Mouse (Mus musculus) macrophage (primary cell): ENCODE data around the gene Nacad. TPM values are rescaled to one million over a fixed set of nuclear protein-coding genes. Genes with fewer than 3 reads are reported as not detected.
A peak's percentile ranks its signal among the peaks of the same experiment; 100 is the strongest.
"Not testable (repeated sequence)": the region's sequence is repeated elsewhere in the genome, so short reads cannot be mapped to it uniquely, and the experiment has no call there.

Experiments
- H3K27ac ChIP-seq: fragments of 350-480 bp; formaldehyde crosslinking; 2 replicates; pipeline ENCODE4 v1.9.0; 2021
- H3K36me3 ChIP-seq: fragments of 350-480 bp; formaldehyde crosslinking; 2 replicates; pipeline ENCODE4 v1.9.0; 2021; ENCODE audit errors: inconsistent target
- H3K4me3 ChIP-seq: fragments of 350-480 bp; formaldehyde crosslinking; 2 replicates; pipeline ENCODE4 v1.9.0; 2021; ENCODE audit errors: inconsistent target
- H3K79me2 ChIP-seq: fragments of 350-480 bp; formaldehyde crosslinking; 2 replicates; pipeline ENCODE4 v1.9.0; 2021; ENCODE audit errors: inconsistent target
- WGBS: methylation state at CpG from one replicate; pipeline ENCODE4 v1.1.7; 2026; ENCODE audit warnings: inconsistent platforms; ENCODE audit not compliant: missing documents; 5-methylcytosine and 5-hydroxymethylcytosine counted together
- polyA plus RNA-seq: library from polyadenylated mRNA; stranded (reverse); fragments of 250-400 nt; gene quantifications from 3 replicates; pipeline ENCODE4 v1.2.4, GENCODE M21; 2018; ENCODE audit warnings: inconsistent platforms
- total RNA-seq, 78 experiments: library from RNA; depleted of rRNA; stranded (reverse); fragments of 250-400 nt; gene quantifications; 1 replicate in 9 of 78; 2 replicates in 24 of 78; 3 replicates in 43 of 78; 4 replicates in 2 of 78; pipeline ENCODE4 v1.2.4; 2018; ENCODE audit warnings: inconsistent platforms in 56 of 78

Gene Nacad
- total RNA-seq (2018; cell fraction: chromatin; rRNA removed): under 1 TPM in 2 of 26 experiments, not detected in 24; 0.13 to 0.92 TPM
- total RNA-seq (2018; cell fraction: cytosol; rRNA removed): not detected
- not detected for total RNA-seq (2018; cell fraction: nucleus; rRNA removed)
- not detected in 3 replicates for polyA plus RNA-seq

DNA sequence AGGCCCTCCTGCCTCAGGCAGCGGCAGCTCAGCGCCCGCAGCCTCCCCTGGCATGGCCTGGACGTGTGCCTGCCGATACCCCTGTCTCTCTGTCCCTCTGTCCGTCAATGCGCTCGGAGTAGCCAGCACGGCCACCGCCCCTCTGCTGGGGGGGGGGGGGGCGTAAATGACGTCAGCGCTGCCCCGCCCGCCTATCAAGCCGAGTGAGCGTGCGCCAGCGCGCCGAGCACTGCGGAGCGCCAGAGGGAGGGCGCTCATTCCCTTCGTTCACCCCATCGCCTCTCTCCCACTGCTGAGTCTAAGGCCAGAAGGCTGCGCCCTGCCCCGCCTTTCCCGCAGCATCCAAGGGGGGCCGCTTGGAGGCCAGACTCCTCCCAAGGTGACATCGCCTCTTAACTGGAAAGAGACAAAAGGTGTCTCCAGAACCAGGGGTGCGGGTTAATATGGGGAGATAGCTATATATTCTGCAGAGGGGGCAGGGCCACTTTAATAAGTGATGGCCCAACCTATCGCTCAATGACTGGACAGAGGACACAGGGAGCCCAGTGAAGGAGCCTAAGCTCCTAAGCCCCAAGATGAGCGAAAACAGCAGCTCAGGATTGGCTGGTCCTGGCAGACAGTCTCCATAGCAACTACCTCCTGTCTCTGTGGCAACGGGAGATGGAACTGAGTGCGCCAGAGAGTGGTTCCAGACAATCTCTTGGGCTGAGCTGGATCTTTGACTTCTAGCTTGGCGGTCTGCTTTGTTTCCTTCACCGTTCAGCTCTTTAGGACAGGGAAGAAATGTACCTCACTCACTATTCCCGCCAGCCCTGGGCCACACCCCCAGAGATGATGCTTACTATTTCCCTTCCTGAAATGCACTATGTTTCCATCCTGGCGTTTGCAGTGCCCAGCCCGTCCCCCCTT is at the start of gene Nacad:
TSS of gene Nacad (minus strand) at position 563 of the 909 bp plus-strand sequence.
- Histone ChIP-seq H3K36me3 (no peaks in the 10 kb centered on the region), H3K4me3 (no peak within 1 kb of the TSS), H3K27ac (no peak within 1 kb of the TSS), H3K79me2 (no peaks in the 10 kb centered on the region)
- 10% methylated on average over 41 of the region's 41 CpGs for WGBS

- WGBS: 0% methylated on average over 2 of the region's 2 CpGs
- Histone ChIP-seq H3K27ac (no peak overlapping the region), H3K4me3 (no peak overlapping the region), H3K79me2 (no peaks in the 10 kb centered on the region), H3K36me3 (no peaks in the 10 kb centered on the region)
Measured at GRCm38 (mm10) chr11:6654903-6655302, 49.0 kb upstream of the Nacad start.

DNA sequence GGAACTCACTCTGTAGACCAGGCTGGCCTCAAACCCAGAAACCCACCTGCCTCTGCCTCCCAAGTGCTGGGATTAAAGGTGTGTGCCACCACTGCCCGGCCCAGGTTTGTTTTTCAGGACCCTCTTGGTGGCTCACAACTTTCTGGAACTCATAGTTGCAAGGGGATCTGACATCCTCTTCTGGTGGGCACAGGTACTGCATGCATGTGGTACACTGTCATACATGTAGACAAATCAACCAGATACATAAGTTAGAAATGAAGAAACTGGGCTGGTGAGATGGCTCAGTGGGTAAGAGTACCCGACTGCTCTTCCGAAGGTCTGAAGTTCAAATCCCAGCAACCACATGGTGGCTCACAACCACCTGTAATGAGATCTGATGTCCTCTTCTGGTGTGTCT is 47.1 kb upstream of the Nacad start:
- H3K79me2 ChIP-seq, H3K4me3 ChIP-seq, H3K27ac ChIP-seq, H3K36me3 ChIP-seq: not testable (repeated sequence)
- WGBS: 70% methylated on average over 3 of the region's 3 CpGs

DNA sequence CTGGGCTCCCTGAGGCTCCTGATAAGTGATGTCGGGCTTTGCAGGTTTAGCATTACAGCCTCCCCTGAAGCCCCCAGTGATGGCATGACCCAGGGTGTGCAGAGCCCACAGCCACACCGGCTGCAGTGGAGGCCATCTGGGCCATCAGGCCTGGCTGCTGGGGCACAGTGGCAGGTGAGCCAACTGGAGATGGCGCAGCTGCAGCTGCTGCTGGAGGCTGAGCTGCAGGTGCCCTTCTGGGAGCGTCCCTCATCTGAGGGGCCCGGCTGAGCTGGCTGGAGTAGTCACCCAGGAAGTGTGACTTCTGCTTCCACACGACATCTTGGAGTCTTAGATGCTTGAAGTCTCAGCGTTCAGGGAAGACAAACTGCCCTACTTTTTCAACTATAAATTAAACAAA is 44.7 kb upstream of the Nacad start:
- 69% methylated on average over 7 of the region's 7 CpGs for WGBS
- H3K4me3 ChIP-seq: no peak overlapping the region
- H3K36me3 ChIP-seq: no peaks in the 10 kb centered on the region
- no peaks in the 10 kb centered on the region for H3K79me2 ChIP-seq
- no peak overlapping the region for H3K27ac ChIP-seq

DNA sequence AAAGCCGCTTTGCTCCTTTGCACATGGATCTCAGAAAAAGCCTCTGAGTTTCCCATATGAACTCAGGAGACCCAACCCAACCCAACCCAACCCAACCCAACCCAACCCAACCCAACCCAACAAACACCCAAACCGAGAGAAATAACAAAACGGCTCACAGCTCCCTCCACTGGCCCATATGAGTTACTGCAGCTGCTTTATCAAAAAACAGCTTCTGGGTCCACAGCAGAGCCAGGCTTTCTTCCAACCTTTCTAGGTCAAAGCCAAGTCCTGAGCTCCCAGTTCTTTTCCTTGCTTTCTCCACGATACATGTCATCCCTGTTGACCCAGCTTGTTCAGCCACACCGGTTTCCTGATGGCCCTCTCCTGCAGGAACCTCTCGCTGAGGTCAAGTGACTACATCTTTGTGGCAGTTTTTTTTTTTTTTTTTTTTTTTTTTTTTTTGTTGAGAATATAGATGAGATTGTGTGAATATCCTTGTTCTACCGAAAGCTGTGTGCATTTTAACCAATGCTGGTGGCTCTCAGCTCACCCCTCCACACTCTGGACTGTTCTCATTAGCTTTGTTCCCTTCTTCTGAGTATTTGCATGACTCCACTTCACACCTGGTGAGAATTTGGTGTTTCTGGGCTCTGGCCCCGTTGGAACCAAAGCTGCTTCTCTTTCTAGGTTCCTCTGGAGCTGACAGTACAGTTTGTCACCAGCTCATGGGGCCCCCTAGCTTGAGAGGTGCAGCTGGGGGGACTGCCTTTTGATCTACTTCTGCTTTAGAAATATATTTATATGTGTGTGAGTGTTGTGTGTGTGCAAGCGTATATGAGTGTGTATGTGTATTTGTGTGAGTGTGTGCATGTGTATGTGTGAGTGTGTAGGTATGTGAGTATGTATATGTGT is 42.2 kb upstream of the Nacad start:
- Histone ChIP-seq H3K79me2 (no peaks in the 10 kb centered on the region), H3K4me3 (no peak overlapping the region), H3K27ac (no peak overlapping the region), H3K36me3 (no peaks in the 10 kb centered on the region)
- WGBS: 53% methylated on average over 9 of the region's 9 CpGs

- Histone ChIP-seq H3K36me3 (no peaks in the 10 kb centered on the region), H3K79me2 (no peaks in the 10 kb centered on the region), H3K27ac (no peak overlapping the region), H3K4me3 (no peak overlapping the region)
- WGBS: 97% methylated on average over 6 of the region's 6 CpGs
Measured at GRCm38 (mm10) chr11:6644566-6644965, 38.7 kb upstream of the Nacad start.

- 81% methylated on average over 6 of the region's 6 CpGs for WGBS
Measured at GRCm38 (mm10) chr11:6639072-6639471, 33.2 kb upstream of the Nacad start.

GRCm38 (mm10) chr11:6638537-6638936 is 32.7 kb upstream of the Nacad start, which contains the start of gene Wap:
TSS of gene Wap (minus strand) at chr11:6638637.
- no peak within 1 kb of the TSS for H3K27ac ChIP-seq
- no peak within 1 kb of the TSS for H3K4me3 ChIP-seq
- H3K36me3 ChIP-seq: no peaks in the 10 kb centered on the region
- WGBS: 97% methylated on average over 4 of the region's 4 CpGs
- H3K79me2 ChIP-seq: no peaks in the 10 kb centered on the region

More at GRCm38 (mm10) chr11:6639072-6639471, 33.2 kb upstream of the Nacad start:
- H3K36me3 ChIP-seq: no peaks in the 10 kb centered on the region
- no peak overlapping the region for H3K4me3 ChIP-seq
- H3K27ac ChIP-seq: no peak overlapping the region
- H3K79me2 ChIP-seq: no peaks in the 10 kb centered on the region

GRCm38 (mm10) chr11:6636150-6636549 is 30.3 kb upstream of the Nacad start:
- WGBS: 83% methylated on average over 8 of the region's 8 CpGs
- Histone ChIP-seq H3K27ac (no peak overlapping the region), H3K79me2 (no peaks in the 10 kb centered on the region), H3K4me3 (no peak overlapping the region), H3K36me3 (no peaks in the 10 kb centered on the region)

- Histone ChIP-seq H3K27ac (no peak overlapping the region), H3K36me3 (no peaks in the 10 kb centered on the region), H3K4me3 (no peak overlapping the region), H3K79me2 (peaks cover 17% of the 10 kb centered on the region)
Measured at GRCm38 (mm10) chr11:6629655-6630054, 23.8 kb upstream of the Nacad start.

GRCm38 (mm10) chr11:6628568-6628967 is 22.7 kb upstream of the Nacad start:
- Histone ChIP-seq H3K79me2 (peaks cover 28% of the 10 kb centered on the region), H3K36me3 (peaks cover 4% of the 10 kb centered on the region; the same call in 1 of the 2 replicates), H3K4me3 (no peak overlapping the region), H3K27ac (peak overlapping the region; percentile 92)
- 48% methylated on average over 4 of the region's 4 CpGs for WGBS

DNA sequence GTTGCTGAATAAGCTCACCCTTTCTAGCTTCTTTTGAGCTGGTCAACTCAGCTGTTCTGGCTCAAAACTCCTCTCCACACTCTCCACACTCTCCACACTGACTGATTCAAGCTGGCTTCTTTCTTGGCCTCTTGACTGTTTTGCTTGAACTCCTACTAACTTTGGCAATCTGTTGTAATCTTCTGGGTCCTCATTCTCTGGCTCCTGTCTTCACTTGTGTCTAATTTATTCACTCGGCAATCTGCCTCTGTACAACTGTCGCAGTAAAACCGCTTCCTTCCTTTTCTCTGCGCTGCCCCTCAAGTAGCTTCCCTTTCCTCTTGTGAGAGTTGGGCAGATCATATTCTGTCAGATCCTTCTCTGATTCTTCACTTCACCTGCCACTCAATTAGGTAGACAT is 21.9 kb upstream of the Nacad start:
- Histone ChIP-seq H3K79me2 (peaks cover 36% of the 10 kb centered on the region), H3K36me3 (peaks cover 12% of the 10 kb centered on the region; the same call in 1 of the 2 replicates), H3K27ac (peak overlapping the region; percentile 92), H3K4me3 (peak overlapping the region; percentile 91; the same call in 1 of the 2 replicates)
- WGBS: 3% methylated on average over 4 of the region's 4 CpGs

DNA sequence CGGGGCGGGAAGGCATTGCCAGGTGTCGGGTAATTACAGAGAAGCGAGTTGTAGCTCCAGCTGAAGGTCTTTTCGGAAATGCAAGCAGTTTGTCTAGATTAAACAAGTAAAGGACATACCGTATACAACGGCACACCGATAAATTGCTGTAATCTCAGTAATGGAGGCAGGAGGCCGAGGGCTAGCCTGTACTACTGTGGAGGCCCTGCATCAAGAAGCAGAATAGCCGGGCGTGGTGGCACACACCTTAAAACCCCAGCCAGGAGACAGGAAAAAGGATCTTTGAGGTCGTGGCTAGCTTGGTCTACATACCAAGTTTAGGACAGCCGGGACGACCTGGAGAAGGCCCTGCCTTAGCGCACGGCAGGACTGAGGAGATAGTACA is 20.5 kb upstream of the Nacad start:
- Histone ChIP-seq H3K36me3 (peaks cover 25% of the 10 kb centered on the region), H3K4me3 (peak overlapping the region; percentile 91), H3K27ac (peak overlapping the region; percentile 92), H3K79me2 (peaks cover 50% of the 10 kb centered on the region)
- 12% methylated on average over 16 of the region's 16 CpGs for WGBS

- peaks cover 31% of the 10 kb centered on the region for H3K36me3 ChIP-seq
- H3K79me2 ChIP-seq: peaks cover 55% of the 10 kb centered on the region
- peak within 1 kb of the TSS; percentile 91 for H3K4me3 ChIP-seq
- H3K27ac ChIP-seq: peak within 1 kb of the TSS; percentile 92
- WGBS: 1% methylated on average over 62 of the region's 66 CpGs
Measured at GRCm38 (mm10) chr11:6625478-6626387, 19.9 kb upstream of the Nacad start, which contains the start of gene Tbrg4. TSS of gene Tbrg4 (minus strand) at chr11:6626067.
